Mouse (Mus musculus) neutrophil, adult 65 days (primary cell): ENCODE measurements around the gene Gm3532. TPM values are rescaled to one million over a fixed set of nuclear protein-coding genes. Genes with fewer than 3 reads are reported as not detected.

Source experiments
- total RNA-seq: library from RNA; stranded (reverse); gene quantifications from 2 replicates; pipeline ENCODE4 v1.2.4, GENCODE M21; 2023

Gm3532 gene
- total RNA-seq = not detected in 2 replicates

GRCm38 (mm10) chr14:5538196-5538595 is at the start of gene Gm3532:
Gm3532 (plus strand) TSS chr14:5538496.

DNA sequence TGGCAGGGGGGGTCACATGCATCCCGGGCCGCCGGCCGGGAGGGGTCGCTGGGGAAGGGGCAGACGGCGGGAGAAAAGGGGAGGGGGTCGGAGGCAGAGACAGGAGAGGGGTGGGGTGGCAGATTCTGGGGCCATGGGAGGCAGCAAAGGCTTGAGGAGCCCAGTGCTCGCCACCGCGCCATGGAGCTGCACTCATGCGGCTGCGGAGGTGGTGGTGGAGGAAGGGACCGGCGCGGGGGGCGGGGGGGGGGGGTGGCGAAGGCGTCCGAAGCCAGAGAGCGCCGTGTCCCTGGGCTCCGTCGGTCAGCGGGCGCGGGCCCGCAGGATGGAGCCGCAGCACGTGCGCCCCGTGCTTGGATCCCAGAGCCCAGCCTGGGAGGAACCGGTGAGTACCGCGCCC is 36.9 kb upstream of the Gm3532 start, which contains the start of gene Gm3488:
TSS of gene Gm3488 (plus strand) at position 301 of the 400 bp plus-strand sequence.

Other genes starting within 250 kb of the Gm3532 start
- gene Gm3542, start 203.6 kb upstream of the Gm3532 start, total RNA-seq = not detected in 2 replicates
- not detected in 2 replicates for gene Gm3500, start 149.4 kb upstream of the Gm3532 start, total RNA-seq
- gene Gm3194, start 83.0 kb upstream of the Gm3532 start, total RNA-seq = not detected in 2 replicates
- gene Gm8246, start 60.7 kb upstream of the Gm3532 start, total RNA-seq = not detected in 2 replicates
- gene Gm3187, start 54.3 kb upstream of the Gm3532 start, total RNA-seq = not detected in 2 replicates
- not detected in 2 replicates for gene Gm3488, start 36.8 kb upstream of the Gm3532 start, total RNA-seq
- not detected in 2 replicates for gene Gm8265, start 94.5 kb downstream of the Gm3532 start, total RNA-seq
- gene Gm9603, start 149.0 kb downstream of the Gm3532 start, total RNA-seq = not detected in 2 replicates
- gene Gm3373, start 203.1 kb downstream of the Gm3532 start, total RNA-seq = not detected in 2 replicates